Mouse (Mus musculus) lung, embryonic 14.5 days (tissue): ENCODE measurements around the gene 2510002D24Rik. TPM values are rescaled to one million over a fixed set of nuclear protein-coding genes. Genes with fewer than 3 reads are reported as not detected.
A peak's percentile ranks its signal among the peaks of the same experiment; 100 is the strongest.
"Not testable (repeated sequence)": the region's sequence is repeated elsewhere in the genome, so short reads cannot be mapped to it uniquely, and the experiment has no call there.

ENCODE experiments used
- ATAC-seq: fragments of 200-750 bp; cut with Nextera tagmentation; 2 replicates; pipeline ENCODE4 v1.8.0; 2017; ENCODE audit warnings: mild to moderate bottlenecking, moderate TSS enrichment, moderate library complexity; ENCODE audit not compliant: insufficient read depth
- DNase-seq: peaks from one replicate; pipeline ENCODE4 v3.0.0-alpha.2; 2015
- H3K27ac ChIP-seq: fragments of 300-500 bp; sonication (generic); 2 replicates; pipeline ENCODE4 v1.5.1; 2014; ENCODE audit warnings: low read depth, mild to moderate bottlenecking, moderate library complexity
- H3K27me3 ChIP-seq: fragments of 300-500 bp; sonication (generic); 2 replicates; pipeline ENCODE4 v1.6.1; 2014; ENCODE audit warnings: low read length, control low read depth; ENCODE audit not compliant: insufficient read depth
- H3K36me3 ChIP-seq: fragments of 300-500 bp; sonication (generic); 2 replicates; pipeline ENCODE4 v1.6.1; 2014; ENCODE audit warnings: control low read depth; ENCODE audit not compliant: insufficient read depth
- H3K4me1 ChIP-seq: fragments of 300-500 bp; sonication (generic); 2 replicates; pipeline ENCODE4 v1.6.1; 2014; ENCODE audit warnings: antibody characterized with exemption, control low read depth; ENCODE audit not compliant: insufficient read depth
- H3K4me2 ChIP-seq: fragments of 300-500 bp; sonication (generic); 2 replicates; pipeline ENCODE4 v1.6.1; 2014; ENCODE audit warnings: mild to moderate bottlenecking
- H3K4me3 ChIP-seq: fragments of 300-500 bp; sonication (generic); 2 replicates; pipeline ENCODE4 v1.5.1; 2014; ENCODE audit warnings: low read depth, low read length
- H3K9ac ChIP-seq: fragments of 300-500 bp; sonication (generic); 2 replicates; pipeline ENCODE4 v1.6.1; 2014
- H3K9me3 ChIP-seq: fragments of 300-500 bp; sonication (generic); 2 replicates; pipeline ENCODE4 v1.6.1; 2016; ENCODE audit warnings: low read depth, low read length, control low read depth
- CTCF ChIP-seq: IDR thresholded peaks from 2 replicates; pipeline ENCODE4 v1.5.1; 2016; ENCODE audit warnings: antibody characterized with exemption, low read depth
- WGBS: fragments of 180-500 bp; shearing (Covaris S2); extraction: QIAGEN DNeasy Blood & Tissue Kit; methylation state at CpG from one replicate; pipeline ENCODE4 v1.1.7; 2014; 5-methylcytosine and 5-hydroxymethylcytosine counted together
- polyA plus RNA-seq: library from polyadenylated mRNA; unstranded; fragments of >200 nt; fragmentation: Nextera tagmentation; extraction: Ambion mirVana; gene quantifications from 2 replicates; pipeline ENCODE4 v1.2.1, GENCODE M21; 2014

2510002D24Rik gene
- polyA plus RNA-seq, 1 experiment from 2014 or later, result 30.9 TPM

GRCm38 (mm10) chr16:18858551-18858950 is 22.2 kb downstream of the 2510002D24Rik start:
- ATAC-seq (no peak), DNase-seq (peak; percentile 68)
- H3K4me2 ChIP-seq, result no peak overlapping the region
- H3K9me3 ChIP-seq, result no peaks in the 10 kb centered on the region
- no peaks in the 10 kb centered on the region for H3K4me1 ChIP-seq
- no peaks in the 10 kb centered on the region for H3K27me3 ChIP-seq
- peak; percentile 60 for TF ChIP-seq CTCF
- H3K36me3 ChIP-seq, result no peaks in the 10 kb centered on the region
- no peak overlapping the region for H3K4me3 ChIP-seq
- H3K27ac ChIP-seq, result no peak overlapping the region
- no peak overlapping the region for H3K9ac ChIP-seq

DNA sequence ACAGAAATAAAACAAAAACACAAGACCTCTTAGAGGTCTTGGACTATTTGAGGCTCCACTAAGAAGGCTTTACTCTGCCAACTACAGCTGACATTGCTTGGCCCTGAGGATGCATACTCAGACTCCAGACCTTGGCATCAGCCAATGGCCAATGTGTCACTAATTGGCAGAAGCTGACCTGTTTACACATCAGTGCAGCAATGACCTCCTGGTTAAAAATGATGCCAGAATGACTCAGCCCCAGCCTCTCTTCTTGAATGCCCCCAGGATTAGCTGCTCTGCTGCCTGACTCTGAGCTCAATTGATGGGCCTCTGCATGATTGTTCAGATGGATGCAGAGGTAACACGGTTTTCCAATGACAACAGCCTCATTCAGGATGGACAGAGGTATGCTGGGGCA is 23.8 kb downstream of the 2510002D24Rik start:
- Histone ChIP-seq H3K4me3 (no peak overlapping the region), H3K27me3 (no peaks in the 10 kb centered on the region), H3K4me2 (no peak overlapping the region), H3K4me1 (no peaks in the 10 kb centered on the region), H3K9ac (no peak overlapping the region), H3K36me3 (no peaks in the 10 kb centered on the region), H3K9me3 (no peaks in the 10 kb centered on the region), H3K27ac (no peak overlapping the region)
- ATAC-seq (no peak), DNase-seq (no peak)
- 67% methylated on average over 1 of the region's 1 CpGs for WGBS
- no peak for TF ChIP-seq CTCF

- H3K9ac ChIP-seq, H3K27ac ChIP-seq, DNase-seq, H3K4me3 ChIP-seq, H3K4me2 ChIP-seq, H3K9me3 ChIP-seq, H3K4me1 ChIP-seq, H3K27me3 ChIP-seq, ATAC-seq: not testable (repeated sequence)
- H3K36me3 ChIP-seq, result peaks cover 39% of the 10 kb centered on the region
- WGBS, result 66% methylated on average over 1 of the region's 1 CpGs
These were observed 34.1 kb downstream of the 2510002D24Rik start for GRCm38 (mm10) chr16:18870495-18870894.

DNA sequence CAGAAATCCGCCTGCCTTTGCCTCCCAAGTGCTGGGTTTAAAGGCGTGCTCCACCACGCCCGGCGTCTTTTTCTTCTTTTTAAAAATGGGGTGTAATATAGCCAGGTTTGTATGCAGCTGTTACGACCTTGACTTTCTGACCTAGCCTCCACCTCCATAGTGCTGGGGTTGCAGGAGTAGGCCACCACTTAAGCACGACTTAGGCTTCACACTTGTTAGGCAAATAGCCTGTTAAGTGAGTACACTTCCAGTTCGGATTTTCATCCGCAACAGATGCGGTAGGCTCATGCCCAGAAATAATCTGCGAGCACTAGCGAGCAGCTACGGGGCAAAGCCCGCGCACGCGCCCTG is 39.7 kb downstream of the 2510002D24Rik start:
- under 1% methylated on average over 17 of the region's 17 CpGs for WGBS
- no peak; the same call in 1 of the 2 replicates for ATAC-seq
- DNase-seq, result no peak

DNA sequence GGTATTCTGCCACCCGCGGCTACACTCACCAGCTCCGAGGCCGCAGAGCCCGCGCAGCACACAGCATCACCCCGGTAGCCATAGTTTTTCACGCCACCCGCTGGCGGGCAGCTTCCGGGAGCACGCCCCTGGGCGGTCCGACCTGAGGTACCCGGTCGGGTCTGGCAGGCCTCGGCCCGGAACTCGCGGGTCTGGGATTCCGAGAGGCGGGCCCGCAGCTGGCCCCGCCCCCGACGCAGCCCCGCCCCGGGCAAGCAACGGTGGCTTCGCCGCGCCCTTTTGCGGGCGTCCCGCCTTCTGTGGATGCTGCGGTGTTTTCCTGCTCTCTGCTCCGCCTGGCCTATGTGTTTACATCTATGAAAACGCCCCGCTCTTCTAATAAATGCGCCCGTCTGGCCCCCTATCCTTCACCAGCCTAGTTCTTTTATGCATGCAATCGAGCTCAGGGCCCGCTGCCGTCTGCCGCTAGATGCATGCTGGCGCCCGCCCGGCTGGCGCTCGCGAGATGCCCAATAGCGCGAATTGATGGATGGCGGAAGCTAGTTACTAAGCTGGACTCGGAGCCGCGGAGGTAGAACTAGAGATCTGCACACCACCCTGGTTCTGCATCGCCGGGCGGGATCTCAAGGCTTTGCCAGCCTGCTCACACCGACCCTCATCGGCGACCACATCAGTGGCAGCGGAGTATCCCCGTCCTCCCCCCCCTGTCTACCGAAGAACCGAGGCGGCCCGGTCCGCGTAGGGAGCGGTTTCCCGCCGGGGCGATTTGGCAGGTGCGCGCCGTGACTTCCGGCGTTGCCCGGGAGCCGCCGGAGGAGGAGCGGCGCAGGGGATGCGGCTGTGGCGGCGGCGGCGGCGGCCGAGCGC is 40.3 kb downstream of the 2510002D24Rik start, which contains the start of the genes Mrpl40 and Hira:
TSS of gene Mrpl40 (minus strand) at position 421 of the 867 bp plus-strand sequence.
TSS of gene Hira (plus strand) at position 596 of the 867 bp plus-strand sequence.
- peak; percentile 95 for DNase-seq
- Histone ChIP-seq H3K4me3 (peak within 1 kb of the TSS; percentile 94), H3K4me2 (peak within 1 kb of the TSS; percentile 87), H3K4me1 (peaks cover 4% of the 10 kb centered on the region; the same call in 1 of the 2 replicates), H3K9me3 (no peaks in the 10 kb centered on the region), H3K36me3 (peaks cover 42% of the 10 kb centered on the region), H3K27me3 (no peaks in the 10 kb centered on the region), H3K9ac (peak within 1 kb of the TSS; percentile 87), H3K27ac (peak within 1 kb of the TSS; percentile 95)
- peak; percentile 8; the same call in 1 of the 2 replicates for TF ChIP-seq CTCF
- peak; percentile 95 for ATAC-seq
- WGBS, result under 1% methylated on average over 88 of the region's 93 CpGs

More for the DNA sequence above, 39.7 kb downstream of the 2510002D24Rik start:
- H3K4me1 ChIP-seq, result peaks cover 4% of the 10 kb centered on the region; the same call in 1 of the 2 replicates
- no peaks in the 10 kb centered on the region for H3K27me3 ChIP-seq
- peaks cover 42% of the 10 kb centered on the region for H3K36me3 ChIP-seq
- H3K9ac ChIP-seq, result peak overlapping the region; percentile 87
- TF ChIP-seq CTCF, result no peak
- H3K4me3 ChIP-seq, result peak overlapping the region; percentile 94
- peak overlapping the region; percentile 95 for H3K27ac ChIP-seq
- peak overlapping the region; percentile 87 for H3K4me2 ChIP-seq
- H3K9me3 ChIP-seq, result no peaks in the 10 kb centered on the region

DNA sequence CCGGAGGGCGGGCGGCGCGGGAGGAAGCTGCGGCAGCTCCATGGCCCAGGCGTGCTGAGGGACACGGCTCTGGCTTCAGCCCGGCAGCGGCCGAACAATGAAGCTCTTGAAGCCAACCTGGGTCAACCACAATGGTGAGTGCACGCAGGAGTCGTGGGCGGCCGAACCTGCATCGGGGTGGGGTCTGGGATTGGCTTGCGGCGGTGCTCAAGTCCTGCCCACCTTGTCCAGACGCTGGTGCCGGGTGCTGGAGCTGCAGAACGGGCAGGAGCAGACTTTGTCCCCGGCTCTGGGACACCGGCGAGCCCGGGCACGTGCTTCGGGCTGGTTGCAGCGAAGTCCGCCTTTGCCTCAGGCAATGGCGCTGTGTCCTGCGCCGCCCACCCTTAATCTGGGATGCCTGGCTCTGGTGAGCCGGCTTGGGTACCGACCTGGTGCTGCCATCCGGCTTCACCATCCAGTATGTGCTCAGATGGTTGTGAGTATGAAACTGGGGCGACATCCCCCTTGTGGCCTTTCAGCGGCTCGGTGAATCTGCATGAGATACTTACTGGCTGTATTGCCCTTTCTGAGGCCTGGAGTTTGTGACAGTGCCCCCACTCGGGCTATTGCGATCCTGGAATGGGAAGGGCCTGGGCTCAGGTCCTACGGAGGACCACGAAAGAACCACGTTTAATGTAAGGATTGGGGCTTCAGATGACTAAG is 41.2 kb downstream of the 2510002D24Rik start:
- H3K9ac ChIP-seq, result peak overlapping the region; percentile 87
- peak overlapping the region; percentile 95 for H3K27ac ChIP-seq
- under 1% methylated on average over 40 of the region's 43 CpGs for WGBS
- no peaks in the 10 kb centered on the region for H3K9me3 ChIP-seq
- H3K4me1 ChIP-seq, result peaks cover 4% of the 10 kb centered on the region; the same call in 1 of the 2 replicates
- peak; percentile 41 for ATAC-seq
- peaks cover 34% of the 10 kb centered on the region for H3K36me3 ChIP-seq
- no peaks in the 10 kb centered on the region for H3K27me3 ChIP-seq
- H3K4me3 ChIP-seq, result peak overlapping the region; percentile 94
- peak; percentile 85 for DNase-seq
- peak; percentile 66 for TF ChIP-seq CTCF
- peak overlapping the region; percentile 87 for H3K4me2 ChIP-seq
